Comparison of ENCODE assay signal across 8 mouse cellular contexts in genomic region chr13:51603894-51604244, GRCm38 (mm10). TPM values are rescaled to one million over a fixed set of nuclear protein-coding genes. Genes with fewer than 3 reads are reported as not detected.
DNase-seq lines count a peak whose midpoint lies in the region; ATAC-seq and TF ChIP-seq lines count a peak whose summit lies in the region.

No protein-coding gene starts in this region.

- peak; percentile 52 for DNase-seq in ZHBTc4 (ENCODE audit: low read depth, low spot score)
- no peak for DNase-seq in forebrain, embryonic 10.5 days (ENCODE audit: extremely low spot score, low spot score)
- DNase-seq in layer of hippocampus, adult 11-12 months (ENCODE audit: low spot score): peak; percentile 64
- no peak for DNase-seq in urinary bladder, adult 2 months (ENCODE audit: low spot score)
- no peak for DNase-seq in thymus, postnatal 36 days
- no peak for DNase-seq in liver, postnatal 0 days

- no peak overlapping the region for H3K4me3 ChIP-seq in forebrain, embryonic 10.5 days
- no peak overlapping the region for H3K4me3 ChIP-seq in midbrain, embryonic 13.5 days (replicated peaks)
- H3K4me3 ChIP-seq in liver, postnatal 0 days (ENCODE audit: low read depth, low read length): no peak overlapping the region

- 0 out of 2 replicates have a peak overlapping the region, but pooled peaks have one; percentile 11 for H3K9ac ChIP-seq in midbrain, embryonic 13.5 days (replicated peaks)
- H3K9ac ChIP-seq in liver, postnatal 0 days (replicated peaks): no peak overlapping the region

- peak overlapping the region; percentile 66 for H3K27ac ChIP-seq in forebrain, embryonic 10.5 days
- peak overlapping the region; percentile 61 for H3K27ac ChIP-seq in midbrain, embryonic 13.5 days
- no peak overlapping the region for H3K27ac ChIP-seq in liver, postnatal 0 days (ENCODE audit: low read depth)

- no peak for TF ChIP-seq CTCF in liver, postnatal 0 days (IDR thresholded peaks at IDR 0.05; ENCODE audit: low read depth)

- H3K27me3 ChIP-seq in forebrain, embryonic 10.5 days (ENCODE audit: poor library complexity, severe bottlenecking): no peaks in the 10 kb centered on the region
- H3K27me3 ChIP-seq in midbrain, embryonic 13.5 days: no peaks in the 10 kb centered on the region
- no peaks in the 10 kb centered on the region for H3K27me3 ChIP-seq in liver, postnatal 0 days (ENCODE audit: insufficient read depth, low read length)

- no peaks in the 10 kb centered on the region for H3K9me3 ChIP-seq in forebrain, embryonic 10.5 days
- no peaks in the 10 kb centered on the region for H3K9me3 ChIP-seq in midbrain, embryonic 13.5 days
- H3K9me3 ChIP-seq in liver, postnatal 0 days (ENCODE audit: low read length): no peaks in the 10 kb centered on the region

- no peaks in the 10 kb centered on the region for H3K36me3 ChIP-seq in forebrain, embryonic 10.5 days (replicated peaks)
- H3K36me3 ChIP-seq in midbrain, embryonic 13.5 days: no peaks in the 10 kb centered on the region
- no peaks in the 10 kb centered on the region for H3K36me3 ChIP-seq in liver, postnatal 0 days (replicated peaks; ENCODE audit: insufficient read depth, low read length)

- peak; percentile 60 for ATAC-seq in midbrain, embryonic 13.5 days
- no peak for ATAC-seq in inflammation-experienced regulatory T-cells, adult 6 months
- no peak for ATAC-seq in liver, postnatal 0 days

- peak overlapping the region; percentile 51 for H3K4me2 ChIP-seq in midbrain, embryonic 13.5 days (replicated peaks)
- H3K4me2 ChIP-seq in liver, postnatal 0 days (ENCODE audit: low read depth, low read length): no peak overlapping the region

- peaks cover 18% of the 10 kb centered on the region for H3K4me1 ChIP-seq in forebrain, embryonic 10.5 days
- H3K4me1 ChIP-seq in midbrain, embryonic 13.5 days (replicated peaks): peaks cover 16% of the 10 kb centered on the region
- no peaks in the 10 kb centered on the region for H3K4me1 ChIP-seq in liver, postnatal 0 days (ENCODE audit: insufficient read depth)

- 42% methylated on average over 4 of the region's 4 CpGs for WGBS in forebrain, embryonic 10.5 days
- WGBS in midbrain, embryonic 13.5 days: 29% methylated on average over 4 of the region's 4 CpGs
- 41% methylated on average over 4 of the region's 4 CpGs for WGBS in liver, postnatal 0 days (ENCODE audit: insufficient replicate concordance)

- TF ChIP-seq EP300 in liver, postnatal 0 days (IDR thresholded peaks at IDR 0.05; ENCODE audit: low read depth): no peak

RNA-seq across cellular contexts. Expression of gene Shc3, which starts 34.6 kb away (rescaled TPM):
- polyA plus RNA-seq in forebrain, embryonic 10.5 days (2016; fragmentation: Nextera tagmentation; extraction: Ambion mirVana): 2.2 and 3.1 TPM in 2 replicates
- 3.2 and 4.1 TPM in 2 replicates for polyA plus RNA-seq in midbrain, embryonic 13.5 days (2015; fragmentation: Nextera tagmentation; extraction: Ambion mirVana)
- 0.21 and 0.31 TPM in 2 replicates for polyA plus RNA-seq in urinary bladder, adult 2 months (2012; rRNA removed)
- polyA plus RNA-seq in inflammation-experienced regulatory T-cells, adult 6 months (2017; shearing (Covaris generic)): not detected
- polyA plus RNA-seq in liver, postnatal 0 days (2015; fragmentation: Nextera tagmentation; extraction: Ambion mirVana): 0.07 TPM in 1 of 2 replicates, not detected in the other

RNA-seq across cellular contexts. Expression of gene Cks2, which starts 41.2 kb away (rescaled TPM):
- 420 and 444 TPM in 2 replicates for polyA plus RNA-seq in forebrain, embryonic 10.5 days (2016; fragmentation: Nextera tagmentation; extraction: Ambion mirVana)
- 131 and 134 TPM in 2 replicates for polyA plus RNA-seq in midbrain, embryonic 13.5 days (2015; fragmentation: Nextera tagmentation; extraction: Ambion mirVana)
- 12.4 and 18.6 TPM in 2 replicates for polyA plus RNA-seq in urinary bladder, adult 2 months (2012; rRNA removed)
- polyA plus RNA-seq in inflammation-experienced regulatory T-cells, adult 6 months (2017; shearing (Covaris generic)): 100 to 1,000 TPM in 1 of 3 experiments, 10 to 100 TPM in 2; 25.7 to 172 (median 40.8) TPM
- 278 and 292 TPM in 2 replicates for polyA plus RNA-seq in liver, postnatal 0 days (2015; fragmentation: Nextera tagmentation; extraction: Ambion mirVana)

RNA-seq across cellular contexts. Expression of gene Secisbp2, which starts 47.6 kb away (rescaled TPM):
- 28.1 and 32.1 TPM in 2 replicates for polyA plus RNA-seq in forebrain, embryonic 10.5 days (2016; fragmentation: Nextera tagmentation; extraction: Ambion mirVana)
- polyA plus RNA-seq in midbrain, embryonic 13.5 days (2015; fragmentation: Nextera tagmentation; extraction: Ambion mirVana): 35.3 and 41.1 TPM in 2 replicates
- polyA plus RNA-seq in urinary bladder, adult 2 months (2012; rRNA removed): 20.9 and 26.0 TPM in 2 replicates
- 10 to 100 TPM; 34.3 to 43.2 (median 34.5) TPM for polyA plus RNA-seq in inflammation-experienced regulatory T-cells, adult 6 months (2017; shearing (Covaris generic))
- 11.1 and 12.2 TPM in 2 replicates for polyA plus RNA-seq in liver, postnatal 0 days (2015; fragmentation: Nextera tagmentation; extraction: Ambion mirVana)

Comparison
In these comparisons a context has a peak if more than half of its experiments do, and no peak if none do; other contexts are left out.
1. DNase-seq: peak in ZHBTc4 (single experiment) and layer of hippocampus, adult 11-12 months (single experiment); none in forebrain, embryonic 10.5 days (single experiment), urinary bladder, adult 2 months (single experiment), thymus, postnatal 36 days (0 of 2) and liver, postnatal 0 days (single experiment).